Mouse (Mus musculus) natural killer cell, adult 2 months (primary cell): ENCODE measurements around the gene Coro2a.
A peak's percentile ranks its signal among the peaks of the same experiment; 100 is the strongest.

Experiments
- DNase-seq, 2 experiments: peaks; one replicate each; pipeline ENCODE4 v3.0.0; 2022; ENCODE audit warnings: low spot score in 2 of 2

Coro2a gene

DNA sequence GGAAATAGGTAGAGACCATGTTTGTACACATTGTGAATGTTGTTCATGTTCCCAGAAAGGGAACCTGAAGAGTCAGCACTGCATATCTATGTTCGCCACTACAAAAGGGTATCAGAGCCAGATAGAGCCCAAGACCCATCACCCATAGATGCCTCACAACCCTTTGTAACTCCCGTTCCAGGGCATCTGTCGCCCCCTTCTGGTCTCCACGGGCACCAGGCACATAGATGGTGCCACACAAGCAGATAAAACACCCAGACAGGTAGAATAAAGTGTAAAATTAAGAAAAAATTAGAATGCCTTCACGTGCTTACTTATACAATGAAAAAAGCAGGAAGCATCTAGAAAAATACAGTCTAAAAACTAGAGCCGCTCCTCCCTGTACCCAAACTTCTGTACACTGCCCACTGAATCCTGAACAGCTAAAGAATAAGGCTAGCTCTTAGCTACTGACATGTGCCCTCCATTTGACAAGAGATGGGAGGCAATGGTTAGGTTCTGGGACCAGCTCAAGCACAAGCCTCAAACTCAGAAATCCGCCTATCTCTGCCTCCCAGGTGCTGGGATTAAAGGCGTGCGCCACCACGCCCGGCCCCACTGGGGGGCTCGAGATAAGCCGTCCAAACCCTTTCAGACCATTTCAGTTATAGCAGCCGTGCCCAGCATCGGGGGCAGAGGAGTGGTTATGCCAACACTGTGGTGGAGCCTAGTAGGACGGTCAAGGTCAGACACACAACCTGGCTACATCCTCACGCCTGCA lies 75.0 kb downstream of the Coro2a start:
- DNase-seq: no peak

DNA sequence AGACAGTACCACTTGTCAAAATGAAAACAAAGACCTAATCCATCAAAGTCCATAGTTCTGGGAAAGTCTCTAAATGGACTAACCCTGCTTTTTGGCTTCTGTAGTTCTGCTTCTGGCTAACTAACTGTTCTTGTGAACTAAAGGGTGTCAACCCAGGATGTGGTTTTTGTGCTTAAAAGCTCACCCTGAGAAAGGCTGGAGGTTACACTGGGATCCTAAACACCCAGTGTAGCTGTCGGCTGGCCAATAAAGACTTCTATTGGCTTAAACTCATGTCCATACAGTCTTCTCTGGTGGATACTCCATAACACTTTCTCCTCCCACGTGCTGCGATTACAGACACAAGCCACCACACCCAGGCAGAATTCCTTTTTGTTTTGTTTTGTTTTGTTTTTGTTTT lies 75.8 kb downstream of the Coro2a start:
- peak in 1 of 2 experiments; percentile 64 for DNase-seq

DNA sequence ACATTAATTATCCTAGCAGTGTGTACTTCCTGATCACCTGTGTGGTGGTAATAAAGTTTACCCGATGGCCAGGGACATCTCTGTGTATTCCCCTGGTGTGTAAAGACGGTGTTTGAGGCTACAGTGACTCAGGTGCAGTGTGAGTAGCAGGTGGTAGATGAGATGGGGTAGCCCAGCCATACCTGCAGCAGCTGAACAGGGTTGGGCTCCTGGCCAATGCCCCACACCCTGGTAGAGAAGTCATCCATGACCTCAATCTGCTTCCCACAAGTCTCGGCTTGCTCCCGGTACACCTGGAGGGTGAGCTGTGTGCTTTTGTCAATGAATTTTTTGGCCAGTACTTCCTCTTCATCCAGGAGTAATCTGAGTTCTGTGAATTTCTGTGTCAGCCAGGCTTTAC lies 78.7 kb downstream of the Coro2a start:
- DNase-seq: no peak

DNA sequence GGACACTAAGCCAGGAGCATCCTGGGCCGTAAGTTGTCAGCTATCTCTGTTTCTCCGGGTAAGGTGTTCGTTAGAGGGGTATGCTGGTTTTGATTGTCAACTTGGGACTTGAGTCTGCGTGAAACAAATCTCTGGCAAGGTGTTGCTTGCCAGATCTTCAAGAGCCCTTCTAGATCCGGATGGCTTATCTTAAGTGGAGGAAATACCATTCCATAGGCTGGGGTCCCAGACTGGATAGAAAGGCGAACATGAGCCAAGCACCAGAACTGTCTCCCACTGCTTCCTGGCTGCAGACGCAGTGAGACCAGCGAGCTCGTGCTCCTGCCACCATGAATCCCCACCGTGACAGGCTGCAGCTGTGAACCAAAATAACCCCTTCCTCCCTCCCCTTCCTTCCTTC lies 80.5 kb downstream of the Coro2a start:
- DNase-seq: no peak

DNA sequence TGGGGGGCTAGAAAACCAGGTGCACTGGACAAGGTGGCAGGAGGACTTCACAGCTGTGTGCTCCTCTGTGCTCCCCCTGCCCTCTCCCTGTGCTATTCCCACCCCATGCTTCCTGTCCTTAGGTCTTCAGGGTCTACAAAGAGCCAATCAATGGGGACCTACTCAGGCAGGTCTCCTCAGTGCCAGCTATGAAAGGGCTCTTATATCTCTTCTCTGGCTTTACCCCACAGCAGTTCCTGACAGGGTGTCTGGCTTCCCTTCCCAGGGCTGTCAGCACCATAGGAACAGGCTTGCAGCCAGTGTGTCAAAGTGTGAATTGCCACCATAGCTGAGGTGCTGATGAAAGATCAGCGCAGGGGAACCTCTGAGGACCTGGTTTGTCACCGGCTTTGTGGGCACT lies 81.5 kb downstream of the Coro2a start:
- no peak for DNase-seq

DNA sequence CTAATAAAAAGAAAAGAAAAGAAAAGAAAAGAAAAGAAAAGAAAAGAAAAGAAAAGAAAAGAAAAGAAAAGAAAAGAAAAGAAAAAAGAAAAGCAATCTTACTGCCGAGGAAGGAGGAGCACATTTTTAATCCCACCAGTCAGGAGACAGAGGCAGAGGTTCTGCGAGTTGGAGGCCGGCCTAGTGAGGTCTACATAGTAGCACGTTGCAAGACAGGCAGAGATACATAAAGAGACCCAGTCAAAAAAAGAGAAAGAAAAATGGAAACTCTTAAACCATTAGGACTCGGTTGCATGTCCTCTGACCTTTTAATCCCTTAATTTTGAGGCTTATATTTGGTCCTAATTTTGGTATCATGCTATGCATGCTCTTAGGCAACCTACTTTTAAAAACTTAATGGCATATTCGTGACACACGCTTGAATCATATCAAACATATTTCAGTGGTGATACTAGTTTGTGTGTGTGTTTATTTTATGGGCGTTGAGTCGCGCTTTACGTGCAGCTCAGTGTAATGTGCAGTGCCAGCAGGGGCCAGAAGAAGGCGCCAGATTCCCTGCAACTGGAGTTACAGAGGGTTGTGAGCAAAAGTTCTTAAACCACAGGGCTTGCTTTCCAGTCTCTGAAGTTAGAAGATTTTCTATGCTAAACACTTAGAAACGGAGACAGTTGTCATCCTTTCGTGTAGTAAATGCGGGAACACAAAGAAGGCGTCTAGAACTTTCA lies 94.1 kb downstream of the Coro2a start:
- peak; percentile 84 to 87 for DNase-seq

DNA sequence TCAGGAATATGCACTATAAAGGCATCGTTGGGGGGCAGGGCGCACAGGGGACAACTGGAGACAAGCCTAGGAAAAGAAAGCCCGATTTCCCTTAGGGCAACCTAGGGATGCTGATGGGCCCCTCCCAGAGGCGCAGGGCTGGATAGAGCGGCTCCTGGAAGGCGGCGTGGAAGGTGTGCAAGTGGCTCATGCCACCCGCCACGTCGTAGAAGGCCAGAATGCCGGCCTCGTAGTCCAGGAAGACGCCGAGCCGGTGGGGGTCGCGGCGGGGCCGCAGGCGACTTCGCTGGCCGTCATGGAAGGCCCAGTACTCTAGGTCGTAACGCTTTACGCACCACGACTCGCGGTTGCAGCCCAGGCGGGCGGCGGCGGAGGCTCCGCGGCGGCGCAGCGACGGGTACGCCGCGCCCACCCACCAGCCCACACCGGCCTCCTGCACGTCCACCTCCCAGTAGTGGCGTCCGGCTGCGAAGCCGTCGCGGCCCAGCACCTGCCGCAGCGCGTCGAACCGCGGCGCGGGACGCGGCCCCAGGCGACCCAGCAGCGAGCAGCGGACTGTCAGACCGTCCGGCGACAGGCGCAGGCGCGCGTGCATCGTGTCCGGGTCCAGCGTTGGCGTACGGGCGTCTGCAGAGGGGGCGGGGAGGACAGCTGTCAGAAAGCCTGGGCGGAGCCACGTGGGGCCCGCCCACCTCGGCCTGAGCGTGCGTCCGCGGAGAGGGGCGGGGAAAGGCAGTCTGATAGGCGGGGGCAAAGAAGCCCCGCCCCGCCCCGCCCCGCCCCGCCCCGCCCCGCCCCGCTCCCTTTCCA lies 95.0 kb downstream of the Coro2a start:
- peak; percentile 94 for DNase-seq

DNA sequence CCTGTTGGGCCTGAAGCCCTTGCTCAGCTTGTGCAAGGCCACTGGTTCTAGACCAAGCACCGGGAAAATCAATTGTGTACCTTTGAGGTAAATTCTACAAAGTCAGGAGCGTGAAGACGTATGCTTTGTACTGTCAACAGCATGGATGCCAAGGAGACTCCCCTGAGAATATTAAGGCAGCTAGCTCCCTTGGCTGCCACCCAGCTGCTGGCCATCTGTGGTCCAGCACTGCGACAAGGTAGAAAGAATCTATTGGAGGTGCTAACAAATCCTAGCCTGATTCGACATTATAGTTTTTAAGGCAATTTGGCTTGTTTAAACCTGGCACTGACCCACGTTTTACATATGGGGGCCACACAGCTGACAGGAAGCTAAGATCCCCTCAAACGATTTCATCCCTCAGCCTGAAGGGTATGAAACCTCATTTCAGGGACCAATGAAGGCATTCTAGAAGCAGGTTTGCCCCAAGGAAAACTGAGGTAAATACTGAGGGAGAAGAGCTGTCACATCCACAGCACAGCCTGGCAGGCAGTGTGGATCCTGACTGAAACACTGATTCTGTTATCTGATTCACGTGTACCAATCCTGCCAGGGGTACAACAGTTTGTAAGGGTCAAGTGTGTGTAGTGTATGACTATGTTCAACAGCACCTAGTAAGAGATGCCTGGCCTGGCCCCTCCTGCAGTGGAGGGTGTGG lies 96.5 kb downstream of the Coro2a start:
- DNase-seq: no peak

DNA sequence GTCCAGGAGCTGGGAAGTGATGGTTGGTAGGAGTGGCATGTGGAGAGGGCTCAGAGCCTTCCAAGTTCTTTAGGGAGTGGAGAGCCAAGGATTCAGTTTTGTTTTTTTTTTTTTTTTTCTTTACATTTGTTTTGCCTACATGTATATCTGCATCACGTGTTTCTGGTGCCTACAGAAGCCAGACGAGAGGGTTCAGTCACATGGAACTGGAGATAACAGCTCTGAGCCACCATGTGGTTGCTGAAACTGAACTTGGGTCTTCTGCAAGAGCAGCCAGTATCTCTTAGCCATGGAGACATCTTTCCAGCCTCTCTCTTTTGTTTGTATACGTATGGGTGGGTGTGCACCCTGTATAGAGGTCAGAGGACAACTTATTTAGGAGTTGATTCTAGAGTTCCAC lies 98.1 kb downstream of the Coro2a start:
- no peak for DNase-seq

DNA sequence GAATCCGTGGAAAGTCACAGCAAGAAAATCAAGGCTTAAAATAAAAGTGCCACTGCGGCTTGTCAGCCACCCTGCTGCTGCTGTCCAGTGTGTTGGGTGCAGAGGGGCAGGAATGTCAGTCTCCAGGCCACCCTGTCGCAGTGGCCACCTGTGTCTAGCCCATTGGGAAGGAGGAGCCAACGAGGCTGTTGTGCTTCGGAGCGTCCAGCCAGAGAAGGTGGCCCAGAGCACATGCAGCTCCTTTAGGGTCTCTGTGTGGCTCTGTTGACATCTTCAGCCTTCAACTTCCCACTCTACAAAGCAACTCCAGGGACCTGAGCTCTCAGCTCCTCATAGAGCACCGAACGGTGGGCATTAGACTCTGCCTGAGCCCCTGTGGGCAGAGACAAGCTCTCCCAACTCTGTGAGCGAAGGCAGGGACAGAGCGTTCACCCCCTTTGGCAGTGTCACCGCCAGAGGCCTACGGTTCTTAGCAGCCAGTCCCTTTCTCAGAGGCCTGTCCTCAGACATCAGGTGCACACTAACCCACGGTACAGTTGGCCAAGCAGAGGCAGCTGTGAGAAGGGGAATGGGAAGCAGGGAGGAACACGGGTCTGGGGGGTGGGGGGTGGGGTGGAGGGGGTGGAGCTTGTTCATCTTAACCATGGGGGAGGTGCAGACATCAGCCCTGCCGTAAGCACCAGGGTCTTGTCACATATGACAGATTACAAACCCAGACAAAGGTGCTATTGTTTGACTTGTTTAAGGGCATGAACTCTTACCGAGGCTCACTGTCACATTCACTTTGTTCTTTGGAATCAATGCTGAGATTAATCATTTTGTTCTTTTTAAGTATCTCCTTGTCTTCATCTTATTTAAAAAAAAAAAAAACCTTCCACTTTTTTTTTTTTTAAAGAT lies 99.1 kb downstream of the Coro2a start:
- DNase-seq: no peak

DNA sequence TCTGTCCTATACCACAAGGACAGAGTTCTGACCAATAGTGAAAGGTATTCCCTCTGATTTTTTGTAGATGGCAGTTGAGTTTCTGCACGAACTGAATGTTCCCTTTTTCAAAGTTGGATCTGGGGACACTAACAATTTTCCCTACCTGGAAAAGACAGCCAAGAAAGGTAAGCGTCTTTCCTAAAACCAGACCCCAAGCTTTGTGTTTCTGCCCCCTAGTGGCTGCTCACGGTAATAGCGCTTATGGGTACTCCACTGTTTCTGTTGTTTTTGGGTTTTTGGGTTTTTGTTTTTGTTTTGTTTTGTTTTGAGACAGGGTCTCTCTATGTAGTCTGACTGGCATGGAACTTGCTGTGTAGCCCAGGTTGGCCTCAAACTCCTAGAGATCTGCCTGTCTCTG lies 103.0 kb downstream of the Coro2a start:
- peak; percentile 32 to 54 for DNase-seq

DNA sequence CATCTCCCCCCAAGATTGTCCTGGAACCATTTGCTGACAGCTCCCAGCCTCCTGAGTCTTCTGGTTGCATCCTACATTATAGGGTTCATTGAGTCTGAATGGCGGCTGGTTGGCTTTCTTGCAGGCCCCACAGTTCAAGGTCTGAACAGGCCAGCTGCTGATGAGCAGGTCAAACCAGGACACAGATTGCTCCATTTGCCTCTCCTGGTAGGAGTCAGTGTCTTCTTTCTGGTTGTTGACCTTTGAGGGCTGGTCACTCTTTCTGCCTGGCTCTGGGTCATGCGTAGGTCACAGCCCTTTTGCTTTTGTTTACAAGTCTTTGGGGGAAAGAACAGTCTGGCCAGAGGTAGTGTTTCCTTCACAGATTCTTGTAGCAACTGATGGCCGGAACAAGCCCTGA lies 103.5 kb downstream of the Coro2a start:
- no peak for DNase-seq

DNA sequence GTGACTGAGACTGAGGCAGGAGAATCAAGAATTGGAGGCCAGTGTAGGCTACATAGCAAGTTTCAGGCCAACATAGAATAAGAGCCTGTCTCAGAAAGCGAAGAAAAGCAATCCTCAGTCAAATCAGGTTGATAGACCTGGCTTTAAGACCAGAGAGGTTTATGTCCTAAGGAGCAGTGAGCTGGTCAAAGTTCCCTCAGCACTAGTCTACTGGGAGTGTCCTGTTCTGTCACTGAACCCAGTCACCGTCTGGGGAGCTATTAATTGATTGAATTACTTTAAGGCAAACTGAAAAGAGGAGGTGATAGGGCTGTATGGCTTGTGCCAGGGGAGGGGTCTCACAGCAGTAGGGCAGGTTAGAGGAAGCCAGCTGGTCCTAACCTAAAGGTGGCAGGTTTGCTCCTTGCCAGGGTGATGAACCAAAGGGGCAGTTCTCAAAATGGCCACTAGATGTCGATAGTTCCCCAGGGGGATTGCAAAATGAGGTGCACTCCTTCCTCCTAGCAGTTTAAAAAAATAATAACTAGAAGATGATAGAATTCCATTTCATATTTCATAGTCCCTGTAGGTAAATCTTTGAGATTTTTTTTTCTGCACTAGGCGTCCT lies 104.6 kb downstream of the Coro2a start:
- DNase-seq: peak; percentile 66 to 83

DNA sequence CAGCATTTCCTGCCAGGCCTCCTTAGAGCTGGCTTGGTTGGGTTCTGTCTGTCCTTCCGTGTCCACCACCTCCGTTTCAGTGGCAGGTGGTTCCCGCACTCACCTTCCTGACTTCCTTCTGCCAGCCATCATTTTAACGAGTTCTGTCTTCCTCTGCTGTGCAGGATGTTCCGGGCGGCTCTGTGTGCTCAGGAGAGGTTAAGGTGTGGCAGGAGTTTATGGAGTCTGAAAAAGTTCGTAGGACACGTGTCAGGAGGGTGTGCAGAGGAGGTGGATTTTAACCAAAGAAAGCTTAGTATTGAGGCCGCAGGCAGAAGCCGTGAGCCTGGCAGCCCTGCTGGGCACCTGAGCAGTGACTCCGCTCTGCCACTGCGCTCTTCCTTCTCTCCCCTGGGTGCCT lies 106.5 kb downstream of the Coro2a start:
- DNase-seq: no peak

DNA sequence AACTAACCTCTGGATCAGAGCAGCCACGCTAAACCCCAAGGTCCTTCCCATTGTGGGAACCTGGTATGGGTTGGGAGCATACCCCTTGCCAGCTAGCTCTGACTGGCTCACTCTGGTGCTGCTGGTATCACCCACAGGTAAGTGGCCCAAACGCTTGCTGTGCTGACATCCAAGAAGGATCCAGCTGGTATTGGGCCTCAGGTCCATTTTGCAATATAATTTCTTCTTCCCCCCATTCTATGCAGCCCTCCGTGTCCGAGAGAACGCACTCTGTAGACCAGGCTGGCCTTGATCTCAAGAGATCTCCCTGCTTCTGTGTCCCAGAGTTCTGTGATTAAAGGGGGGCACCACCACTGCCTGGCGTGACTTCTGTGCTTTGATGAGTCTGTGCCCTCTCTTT lies 108.9 kb downstream of the Coro2a start:
- DNase-seq: no peak

DNA sequence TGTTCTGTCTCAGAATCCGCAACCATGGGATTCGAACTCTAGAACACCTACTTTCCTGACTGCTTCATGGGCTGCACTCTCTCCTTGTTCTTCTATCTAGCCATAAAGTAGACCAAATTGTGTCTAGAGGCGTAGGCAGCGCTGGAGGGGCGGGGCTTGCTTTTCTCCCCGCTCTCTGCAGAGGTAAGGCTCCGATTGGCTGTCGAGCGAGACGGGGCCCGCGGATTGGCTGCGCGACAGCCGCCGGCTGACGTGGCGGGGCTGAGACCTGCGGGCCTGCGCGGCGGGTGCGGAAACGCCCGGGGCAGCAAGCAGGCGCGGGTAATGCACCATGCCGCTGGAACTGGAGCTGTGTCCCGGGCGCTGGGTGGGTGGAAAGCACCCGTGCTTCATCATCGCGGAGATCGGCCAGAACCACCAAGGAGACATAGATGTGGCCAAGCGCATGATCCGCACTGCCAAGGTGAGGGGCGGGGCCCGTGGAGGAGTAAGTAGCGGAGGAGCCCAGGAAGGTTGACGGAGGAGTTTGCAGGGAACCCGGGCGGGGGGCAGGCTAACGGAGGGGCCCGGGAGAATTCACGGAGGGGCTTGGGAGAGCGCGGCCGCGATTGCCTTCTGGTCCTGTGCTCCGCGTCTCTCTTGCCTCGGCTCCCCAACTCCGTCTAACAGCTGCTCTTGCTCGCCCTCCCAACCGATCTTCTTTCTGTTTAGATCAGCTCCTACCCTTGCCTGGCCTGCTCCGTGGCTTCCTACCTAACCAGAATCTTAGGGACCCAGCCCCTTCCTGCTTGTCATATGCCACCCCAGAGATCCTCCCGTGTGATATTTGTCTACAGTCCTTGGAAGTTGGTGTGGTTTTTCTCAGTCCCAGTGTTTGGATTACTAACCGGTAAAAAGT lies 112.7 kb downstream of the Coro2a start, which contains the start of gene Nans:
Nans (plus strand) TSS at position 221 of the 898 bp plus-strand sequence.
- peak; percentile 91 to 93 for DNase-seq

DNA sequence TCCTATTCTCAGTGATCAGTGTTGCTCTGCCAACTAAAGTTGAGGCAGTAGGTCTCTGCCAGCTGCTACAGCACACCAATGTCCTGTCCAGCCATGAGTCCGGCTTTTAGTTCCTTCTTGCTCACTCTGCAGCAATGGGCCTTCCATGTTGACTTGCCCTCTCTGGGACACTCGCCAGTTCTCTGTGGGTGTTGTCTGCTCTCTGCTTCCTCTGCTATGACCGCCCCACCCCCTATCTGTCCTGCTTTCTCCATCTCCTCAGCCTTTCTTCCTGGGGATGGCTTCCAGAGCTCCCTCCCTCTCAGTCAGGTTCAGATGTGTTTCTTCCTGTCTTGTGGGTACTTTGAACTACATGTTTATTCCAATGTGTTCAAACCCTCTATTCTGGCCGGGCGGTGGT lies 114.7 kb downstream of the Coro2a start:
- no peak for DNase-seq
